Mouse (Mus musculus): ENCODE results near the gene Fam229a. TPM values are rescaled to one million over a fixed set of nuclear protein-coding genes. Genes with fewer than 3 reads are reported as not detected.

Gene Fam229a
- total RNA-seq, 2 experiments from 2014 or later: not detected

GRCm38 (mm10) chr4:129495672-129496562, 4.9 kb downstream of the Fam229a start:
- DNase-seq (ENCODE audit: low spot score): no peak

DNA sequence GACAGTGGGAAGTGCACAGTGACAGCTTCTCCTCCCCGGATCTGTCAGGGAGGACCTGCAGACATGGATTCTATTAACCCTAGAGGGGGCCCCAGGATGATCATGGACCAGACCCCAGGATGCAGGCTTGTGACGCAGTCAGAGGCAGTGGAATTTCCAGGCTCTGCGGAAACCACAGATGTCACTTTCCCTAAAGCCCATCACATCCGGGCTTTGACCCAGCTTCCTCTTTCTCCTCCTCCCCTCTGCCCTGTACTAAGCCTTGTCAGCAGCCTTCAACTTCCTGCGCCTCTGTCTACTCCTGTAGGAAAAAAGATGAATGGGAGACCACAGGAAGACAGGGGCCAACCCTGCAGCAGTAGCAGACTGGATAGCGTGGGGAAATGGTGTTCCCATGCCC, 5.6 kb downstream of the Fam229a start:
- no peak for DNase-seq (ENCODE audit: low spot score)

GRCm38 (mm10) chr4:129498941-129499340, 8.0 kb downstream of the Fam229a start:
- no peak for DNase-seq (ENCODE audit: low spot score)

GRCm38 (mm10) chr4:129500017-129500416, 9.0 kb downstream of the Fam229a start:
- DNase-seq (ENCODE audit: low spot score): no peak

DNA sequence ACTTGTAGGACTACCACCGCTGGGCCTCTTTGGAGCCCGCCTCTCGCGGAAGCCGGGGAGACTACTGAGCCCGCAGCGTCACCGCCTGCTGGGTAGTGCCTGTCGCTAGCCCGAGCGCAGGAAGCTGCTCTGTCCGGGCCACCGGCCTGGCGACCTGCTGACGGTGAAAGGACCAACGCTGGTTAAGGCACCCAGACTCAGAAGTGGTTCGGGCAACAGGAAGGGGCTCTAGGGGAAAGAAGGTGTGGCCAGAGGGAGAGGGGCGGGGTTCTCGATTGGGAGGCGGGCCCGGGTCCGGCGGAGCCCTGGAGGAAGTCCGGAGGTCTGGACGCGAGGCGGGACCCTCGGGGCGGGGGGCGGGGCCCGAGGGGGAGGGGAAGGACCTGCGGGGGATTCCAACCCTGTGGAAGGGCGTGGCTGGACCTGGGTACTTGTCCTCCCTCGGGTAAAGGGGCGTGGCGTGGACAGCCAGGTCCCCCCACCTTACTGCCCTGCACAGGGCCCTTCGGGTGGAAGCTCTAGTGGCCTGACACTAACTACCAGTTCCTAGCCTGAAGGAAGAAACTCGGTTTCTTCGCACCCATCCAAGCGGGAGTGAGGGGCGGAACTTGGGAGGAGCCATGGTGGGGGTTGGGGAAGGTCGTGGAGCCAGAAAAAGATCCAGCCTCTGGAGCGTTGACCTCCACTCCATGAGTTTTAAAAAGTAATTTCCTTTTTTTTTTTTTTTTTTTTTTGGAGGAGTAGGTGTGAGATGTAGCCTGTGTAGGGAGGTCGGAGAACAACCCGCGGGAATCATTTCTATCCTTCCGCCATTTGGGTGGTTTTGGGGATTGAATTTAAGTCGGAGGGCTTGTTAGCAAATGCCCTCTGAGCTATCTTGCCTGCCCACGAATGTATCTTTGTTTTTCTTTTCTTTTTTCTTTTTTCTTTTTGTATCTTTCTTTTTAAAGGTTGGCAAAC, 9.9 kb downstream of the Fam229a start:
- peak; percentile 87 for DNase-seq (ENCODE audit: low spot score)

DNA sequence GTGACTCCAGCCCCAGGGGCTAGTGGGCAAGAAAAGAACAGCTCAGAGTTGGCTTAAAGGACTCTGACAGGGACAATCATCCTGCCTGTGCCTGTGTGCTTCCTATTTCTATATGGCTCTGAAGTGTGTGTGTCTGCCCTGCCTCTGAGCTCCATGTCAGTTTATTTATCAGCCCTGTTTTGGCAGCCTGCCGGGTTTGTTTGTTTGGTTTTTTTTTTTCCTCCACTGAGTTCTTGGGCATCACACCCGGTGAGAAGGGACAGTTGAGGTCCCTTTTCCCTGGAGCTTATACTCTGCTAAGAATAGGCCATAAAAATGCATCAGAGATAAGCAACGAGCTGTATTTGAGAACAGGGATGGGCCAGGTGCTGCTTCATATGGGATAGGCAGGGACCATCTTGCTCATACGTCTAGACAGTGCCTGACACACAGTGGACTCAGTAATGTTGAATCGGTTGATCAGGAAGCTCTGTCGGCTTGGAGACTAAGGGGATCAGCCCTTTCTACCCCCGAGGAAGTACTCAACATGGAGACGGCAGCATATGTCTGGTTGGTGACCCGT, 11.4 kb downstream of the Fam229a start:
- no peak for DNase-seq (ENCODE audit: low spot score)

DNA sequence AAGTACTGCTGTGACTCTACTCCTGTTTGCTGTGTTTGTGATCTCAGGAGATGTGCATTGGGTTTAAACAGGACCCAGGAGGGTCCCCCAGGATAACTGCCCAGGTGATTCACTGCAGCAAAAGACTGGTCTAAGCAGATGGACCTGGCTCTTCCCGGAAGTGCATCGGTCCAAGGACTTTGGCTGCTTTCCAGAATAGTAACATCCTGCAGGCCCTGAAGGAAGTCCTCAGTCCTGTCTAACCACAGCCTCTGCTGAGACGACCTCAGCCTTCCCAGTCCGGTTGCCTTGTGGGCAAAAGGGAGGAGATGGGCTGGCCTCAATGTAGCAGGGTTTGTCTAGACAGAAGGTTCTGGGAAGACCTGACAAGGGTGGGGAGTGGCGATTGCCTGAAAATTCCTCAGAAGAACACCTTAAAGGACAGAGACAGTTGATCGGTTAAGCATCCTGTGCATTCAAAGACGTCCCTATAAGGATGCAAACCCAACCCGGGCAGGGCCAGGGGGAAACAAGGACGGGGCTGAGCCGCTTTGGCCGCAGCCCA, 12.0 kb downstream of the Fam229a start:
- no peak for DNase-seq (ENCODE audit: low spot score)

GRCm38 (mm10) chr4:129505511-129505910, 14.5 kb downstream of the Fam229a start:
- no peak for DNase-seq (ENCODE audit: low spot score)

- no peak for DNase-seq (ENCODE audit: low spot score)
Measured at GRCm38 (mm10) chr4:129507434-129508236, 16.6 kb downstream of the Fam229a start.

- no peak for DNase-seq (ENCODE audit: low spot score)
Measured at GRCm38 (mm10) chr4:129508237-129508515, 17.2 kb downstream of the Fam229a start.

DNA sequence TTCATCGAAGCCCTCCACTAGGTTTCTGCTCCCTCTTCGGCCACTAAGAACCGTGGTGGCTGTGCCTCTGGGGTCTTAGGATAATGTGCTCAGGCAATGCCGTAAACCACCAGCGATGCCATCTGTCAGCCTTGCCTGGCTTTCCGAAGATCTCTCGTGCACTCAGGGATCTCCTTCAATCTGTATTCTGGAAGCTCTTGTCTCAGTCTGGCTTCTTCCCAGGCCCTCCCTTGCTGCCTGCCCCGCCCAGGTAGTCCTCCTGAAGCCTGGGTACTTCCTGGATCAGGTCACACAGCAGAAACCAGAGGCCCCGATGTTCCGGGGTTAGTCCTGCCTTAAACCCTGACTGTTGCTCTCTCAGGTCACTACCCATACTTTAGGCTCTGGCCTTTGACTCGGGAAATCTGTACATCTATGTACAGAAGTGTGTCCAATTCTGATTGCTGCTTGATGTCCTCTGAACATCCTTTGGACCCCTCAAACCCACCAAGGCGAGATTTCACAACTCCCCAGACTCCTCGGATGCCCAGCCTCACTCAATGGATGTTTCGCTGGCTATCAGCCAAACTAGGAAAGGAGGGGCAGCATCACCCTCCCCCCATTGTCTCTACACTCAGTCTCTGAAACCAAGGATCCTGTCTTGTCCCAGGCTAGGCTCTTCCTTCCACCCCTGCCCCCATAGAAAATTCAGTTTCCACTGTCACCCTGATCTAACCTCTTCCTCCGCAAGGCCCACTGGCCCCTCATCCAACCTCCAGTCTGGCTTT, 18.0 kb downstream of the Fam229a start:
- DNase-seq (ENCODE audit: low spot score): no peak

GRCm38 (mm10) chr4:129509650-129510049, 18.7 kb downstream of the Fam229a start:
- DNase-seq (ENCODE audit: low spot score): no peak

DNA sequence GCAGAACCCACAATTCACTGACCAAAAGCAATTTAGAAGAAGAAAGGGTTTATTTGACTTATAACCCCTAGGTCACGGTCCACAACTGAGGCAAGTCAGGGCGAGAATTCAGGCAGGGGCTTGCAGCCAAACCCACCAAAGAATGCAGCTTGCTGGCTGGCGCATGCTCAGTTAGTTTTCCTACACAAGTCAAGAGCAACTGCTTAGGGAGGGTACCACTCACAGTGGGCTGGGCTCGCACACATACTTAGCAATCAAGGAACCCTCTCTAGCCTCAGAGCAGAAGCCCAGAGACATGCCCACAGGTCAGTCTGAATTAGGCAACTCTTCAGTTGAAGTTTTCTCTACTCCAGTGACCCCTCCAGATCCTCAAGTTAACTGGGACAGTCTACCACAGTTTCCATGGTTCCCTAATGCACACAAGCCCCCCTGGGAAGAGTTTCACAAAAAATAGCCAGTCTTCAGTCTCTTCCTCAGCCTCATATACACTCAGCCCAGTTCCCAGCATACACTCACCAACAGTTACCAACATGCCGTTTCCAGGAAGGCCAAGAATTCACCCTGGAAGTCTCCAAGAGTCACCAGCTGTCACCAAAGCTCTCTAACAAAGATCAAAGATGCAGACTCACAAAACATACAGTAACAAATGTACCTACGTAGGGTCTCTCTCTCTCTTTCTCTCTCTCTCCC, 19.9 kb downstream of the Fam229a start:
- no peak for DNase-seq (ENCODE audit: low spot score)

- no peak for DNase-seq (ENCODE audit: low spot score)
Measured at GRCm38 (mm10) chr4:129511413-129512096, 20.6 kb downstream of the Fam229a start.

DNA sequence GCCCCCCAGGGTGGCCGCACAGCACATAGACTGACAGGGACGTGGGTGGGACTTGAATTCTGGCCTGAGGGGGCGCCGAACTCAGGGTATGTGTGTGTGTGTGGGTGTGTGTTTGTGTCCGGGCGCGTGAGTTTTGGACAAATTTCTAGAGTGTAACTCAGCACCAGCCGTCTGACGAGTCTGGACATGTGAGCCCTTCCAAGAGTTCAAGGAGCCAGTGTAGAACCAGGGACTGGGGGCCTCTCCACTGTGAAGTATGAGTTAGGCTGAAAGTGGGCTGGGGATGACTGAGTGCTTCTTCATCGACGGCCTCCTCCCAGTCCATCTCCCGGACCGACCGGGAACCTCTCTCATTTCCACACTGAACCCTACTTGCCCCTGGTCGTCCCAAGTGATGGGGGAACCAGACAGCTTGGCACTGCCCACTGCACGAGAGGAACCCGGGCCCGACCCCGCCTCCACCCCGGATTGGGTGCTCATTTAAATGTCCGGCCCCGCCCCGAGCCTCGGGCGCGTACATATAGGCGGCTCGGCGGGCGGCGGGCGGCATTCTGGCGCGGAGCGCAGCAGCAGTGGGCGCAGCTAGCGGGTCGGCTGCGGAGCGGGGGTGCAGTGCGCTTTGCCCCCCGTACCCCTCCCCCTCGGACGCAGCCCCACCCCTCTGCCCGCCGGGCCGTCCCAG, 22.2 kb downstream of the Fam229a start, which contains the start of gene Marcksl1:
Gene Marcksl1 (plus strand): TSS at position 496 of the 682 bp plus-strand sequence.
- peak; percentile 57 for DNase-seq (ENCODE audit: low spot score)

DNA sequence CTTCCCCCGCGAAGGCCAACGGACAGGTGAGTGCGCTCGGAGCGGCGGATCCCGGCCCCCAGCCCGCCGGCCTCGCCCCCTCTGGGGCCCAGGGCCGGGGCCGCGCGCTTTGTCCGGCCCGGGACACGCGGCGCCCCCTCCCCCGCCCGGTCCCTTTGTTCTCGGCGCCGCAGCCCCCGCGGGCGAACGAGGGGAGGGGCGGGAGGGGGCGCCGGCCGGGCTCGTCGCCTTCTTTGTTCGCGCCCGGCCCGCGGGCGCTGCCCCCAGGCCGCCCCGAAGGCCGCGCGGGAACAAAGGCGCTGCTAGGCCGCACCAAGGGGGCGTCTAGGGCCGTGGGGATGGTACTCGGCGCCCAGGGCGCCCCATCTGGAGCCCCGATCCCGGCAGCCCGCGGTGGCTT, 22.9 kb downstream of the Fam229a start:
- no peak for DNase-seq (ENCODE audit: low spot score)

DNA sequence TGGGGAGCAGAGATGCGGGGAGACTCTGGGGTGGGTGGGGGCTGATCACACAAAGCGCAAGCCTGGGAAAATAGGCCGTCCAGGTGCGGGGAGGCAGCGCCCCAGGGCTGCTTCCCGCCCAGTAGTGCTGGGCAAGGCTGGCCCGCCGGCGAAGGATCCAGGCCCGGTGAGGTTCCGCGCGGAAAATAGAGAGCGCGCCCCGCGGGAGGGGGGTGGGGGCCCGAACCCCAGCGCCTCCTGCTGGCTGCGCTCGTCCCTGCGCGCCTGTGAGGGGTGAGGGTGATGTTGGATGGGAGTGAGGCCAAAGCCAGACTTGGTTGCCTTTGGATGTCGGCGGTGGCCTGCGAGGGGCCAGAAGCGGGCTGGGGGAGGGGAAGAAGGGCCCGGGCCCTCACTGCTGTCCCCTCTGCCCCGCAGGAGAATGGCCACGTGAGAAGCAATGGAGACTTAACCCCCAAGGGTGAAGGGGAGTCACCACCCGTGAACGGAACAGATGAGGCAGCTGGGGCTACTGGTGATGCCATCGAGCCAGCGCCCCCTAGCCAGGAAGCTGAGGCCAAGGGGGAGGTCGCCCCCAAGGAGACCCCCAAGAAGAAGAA, 23.4 kb downstream of the Fam229a start:
- no peak for DNase-seq (ENCODE audit: low spot score)

- DNase-seq (ENCODE audit: low spot score): no peak
Measured at GRCm38 (mm10) chr4:129516925-129517324, 25.9 kb downstream of the Fam229a start.

Measured in gastrocnemius, adult 18-20 months (tissue).